Mouse (Mus musculus) embryonic fibroblast, embryonic 13.5 days (primary cell): ENCODE measurements at regions not wholly inside any gene's neighbourhood (a gene's known extent, or its start where the extent isn't known, plus 50 kb on each side); places are given as distances from the start of the nearest gene placed in this dataset.

Experiments used
- CTCF ChIP-seq: IDR thresholded peaks from 2 replicates; pipeline ENCODE4 v1.5.1; 2011; ENCODE audit warnings: mild to moderate bottlenecking, control low read depth, low read length, moderate library complexity, borderline replicate concordance; ENCODE audit not compliant: insufficient read depth
- POLR2A ChIP-seq: IDR thresholded peaks from 2 replicates; pipeline ENCODE4 v1.6.1; 2011; ENCODE audit warnings: low read depth, mild to moderate bottlenecking, control low read depth, low read length, moderate library complexity

DNA sequence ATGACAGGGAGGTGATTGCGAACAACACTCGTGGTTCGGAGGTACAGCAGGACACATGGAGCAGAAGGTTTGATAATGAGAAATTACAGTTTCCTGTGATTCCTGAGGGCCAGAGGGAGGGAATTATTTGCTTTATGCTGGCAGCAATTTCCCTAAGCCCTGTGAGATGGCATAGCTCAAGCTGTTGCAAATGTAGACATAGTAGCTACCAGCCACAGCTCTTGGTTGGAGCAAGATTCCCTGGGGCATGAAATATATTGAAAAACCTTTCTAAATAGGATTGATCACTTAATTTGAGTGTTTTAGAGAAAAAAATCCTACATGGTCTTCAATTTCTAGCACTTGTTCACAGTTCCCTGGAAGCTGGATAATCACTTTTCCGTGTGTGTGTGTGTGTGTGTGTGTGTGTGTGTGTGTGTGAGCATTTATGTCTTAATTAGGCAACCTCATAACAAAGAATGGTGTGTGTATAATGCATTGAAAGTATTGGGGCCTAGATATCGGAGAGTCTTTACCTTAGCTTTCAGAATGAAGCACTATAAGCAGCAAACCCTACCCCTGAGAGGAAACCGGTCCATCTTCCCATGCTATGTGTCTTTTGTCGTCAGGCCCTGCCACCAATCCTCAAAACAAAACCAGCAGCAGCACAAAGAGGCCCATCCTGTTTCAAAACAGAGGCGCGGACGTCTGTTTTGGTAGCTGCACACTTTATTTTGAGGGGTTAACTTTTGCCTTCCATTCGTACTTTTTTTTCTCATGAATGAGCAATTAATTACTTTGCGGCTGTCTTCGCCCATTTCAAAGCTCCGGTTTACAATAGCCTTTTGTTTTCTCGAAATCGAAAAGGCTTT, 172.7 kb upstream of the G2e3 start:
- TF ChIP-seq POLR2A (no peak), CTCF (no peak)
